Mouse (Mus musculus) small intestine, adult 2 months (tissue): Measurements from ENCODE around the gene Tm4sf20. TPM values are rescaled to one million over a fixed set of nuclear protein-coding genes. Genes with fewer than 3 reads are reported as not detected.

ENCODE experiments used
- H3K27ac ChIP-seq: fragments of 200-500 bp; 2 replicates; pipeline ENCODE4 v1.5.1; 2012; ENCODE audit warnings: low read depth, low read length, control low read depth, inconsistent platforms; ENCODE audit not compliant: insufficient read depth
- H3K27me3 ChIP-seq: fragments of 200-500 bp; 2 replicates; pipeline ENCODE4 v1.6.1; 2012; ENCODE audit warnings: mild to moderate bottlenecking, moderate library complexity, low read length, inconsistent platforms; ENCODE audit not compliant: control insufficient read depth, insufficient read depth
- H3K36me3 ChIP-seq: fragments of 200-500 bp; 2 replicates; pipeline ENCODE4 v1.6.1; 2012; ENCODE audit warnings: mild to moderate bottlenecking, low read length, control low read depth, inconsistent platforms; ENCODE audit not compliant: control insufficient read depth, insufficient read depth
- H3K4me1 ChIP-seq: fragments of 200-500 bp; 2 replicates; pipeline ENCODE4 v1.6.1; 2012; ENCODE audit warnings: low read length, inconsistent platforms, mixed read lengths; ENCODE audit not compliant: control insufficient read depth, insufficient read depth, insufficient read length
- H3K4me3 ChIP-seq: fragments of 200-500 bp; 2 replicates; pipeline ENCODE4 v1.5.1; 2012; ENCODE audit warnings: low read depth, mild to moderate bottlenecking, control low read depth, inconsistent platforms, low read length, moderate library complexity
- CTCF ChIP-seq: fragments of 200-500 bp; IDR thresholded peaks from 2 replicates; pipeline ENCODE4 v1.5.1; 2012; ENCODE audit warnings: low read depth, mild to moderate bottlenecking, control low read depth, inconsistent platforms, low read length, moderate library complexity, mixed read lengths; ENCODE audit not compliant: insufficient replicate concordance, insufficient read length; ENCODE audit errors: extremely low read depth
- POLR2A ChIP-seq: fragments of 200-500 bp; IDR thresholded peaks from 2 replicates; pipeline ENCODE4 v1.6.1; 2012; ENCODE audit warnings: low read depth, mild to moderate bottlenecking, control low read depth, inconsistent platforms, low read length, moderate library complexity
- WGBS: fragments of 180-500 bp; shearing (Covaris S2); methylation state at CpG from one replicate; pipeline ENCODE4 v1.1.7; 2018; 5-methylcytosine and 5-hydroxymethylcytosine counted together
- polyA plus RNA-seq: library from polyadenylated mRNA; depleted of rRNA; stranded (reverse); fragments of >200 nt; gene quantifications from 2 replicates; pipeline ENCODE4 v1.2.3, GENCODE M21; 2012

The Tm4sf20 gene
- polyA plus RNA-seq, 1 experiment = 38.1 TPM

DNA sequence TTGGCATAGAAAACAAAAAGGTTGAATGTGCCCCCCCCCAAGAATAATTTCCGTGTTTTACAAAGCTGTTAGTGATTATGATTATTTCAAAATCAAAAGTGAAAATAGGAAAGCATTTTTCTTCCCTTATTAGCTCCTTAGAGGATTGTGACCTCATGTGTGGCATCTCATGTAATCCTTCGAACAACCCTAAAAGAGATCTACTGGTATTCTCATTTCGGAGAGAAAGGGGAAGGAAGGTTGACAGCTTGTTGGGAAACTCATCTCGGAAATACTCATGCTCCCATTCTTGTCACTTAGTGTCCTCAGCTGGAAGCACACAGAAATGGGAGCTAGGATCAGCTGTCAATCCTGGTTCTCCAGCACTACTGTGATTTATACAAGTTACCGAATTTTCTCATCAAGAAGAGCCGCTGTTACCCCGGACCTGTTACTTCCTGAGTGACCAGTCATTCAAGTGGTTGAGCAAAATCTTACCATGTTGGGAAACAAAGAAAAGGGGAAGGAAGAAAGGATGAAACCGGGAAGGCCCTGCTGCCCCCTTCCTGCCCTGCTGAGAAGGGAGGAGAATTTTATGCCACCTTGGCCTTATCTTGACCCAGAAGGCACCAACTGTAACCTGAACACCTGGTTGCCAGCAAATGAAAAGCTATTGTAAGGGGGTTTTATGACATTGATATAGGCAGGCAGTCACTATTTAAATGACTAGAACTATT lies 6.6 kb downstream of the Tm4sf20 start:
- WGBS = 34% methylated on average over 8 of the region's 8 CpGs

DNA sequence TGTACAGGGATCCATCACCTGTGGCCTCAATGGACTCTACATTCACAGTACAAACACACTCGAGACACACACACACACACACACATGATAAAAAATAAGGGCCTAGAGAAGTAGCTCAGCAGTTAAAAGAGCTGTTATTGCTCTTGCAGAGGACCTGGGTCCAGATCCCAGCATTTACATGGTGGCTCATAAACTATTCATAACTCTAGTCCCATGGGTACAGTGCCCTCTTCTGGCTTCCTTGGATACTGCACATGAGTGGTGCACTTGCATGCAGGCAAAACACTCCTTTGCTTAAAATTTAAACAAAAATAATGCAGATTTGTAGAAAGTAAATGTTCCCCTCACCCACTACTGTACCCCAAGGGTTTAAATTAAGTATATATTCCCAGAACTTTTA lies 8.7 kb downstream of the Tm4sf20 start:
- 70% methylated on average over 1 of the region's 1 CpGs for WGBS
- Histone ChIP-seq H3K4me3 (no peak overlapping the region), H3K27ac (no peak overlapping the region), H3K4me1 (peaks cover 15% of the 10 kb centered on the region; the same call in 1 of the 2 replicates), H3K36me3 (peaks cover 60% of the 10 kb centered on the region), H3K27me3 (no peaks in the 10 kb centered on the region)
- TF ChIP-seq POLR2A = no peak
- no peak for TF ChIP-seq CTCF

More for the DNA sequence above, 6.6 kb downstream of the Tm4sf20 start:
- H3K4me1 ChIP-seq = peaks cover 18% of the 10 kb centered on the region; the same call in 1 of the 2 replicates
- no peak overlapping the region for H3K4me3 ChIP-seq
- no peaks in the 10 kb centered on the region for H3K27me3 ChIP-seq
- TF ChIP-seq POLR2A = no peak
- peaks cover 55% of the 10 kb centered on the region for H3K36me3 ChIP-seq
- H3K27ac ChIP-seq = peak overlapping the region; percentile 70

DNA sequence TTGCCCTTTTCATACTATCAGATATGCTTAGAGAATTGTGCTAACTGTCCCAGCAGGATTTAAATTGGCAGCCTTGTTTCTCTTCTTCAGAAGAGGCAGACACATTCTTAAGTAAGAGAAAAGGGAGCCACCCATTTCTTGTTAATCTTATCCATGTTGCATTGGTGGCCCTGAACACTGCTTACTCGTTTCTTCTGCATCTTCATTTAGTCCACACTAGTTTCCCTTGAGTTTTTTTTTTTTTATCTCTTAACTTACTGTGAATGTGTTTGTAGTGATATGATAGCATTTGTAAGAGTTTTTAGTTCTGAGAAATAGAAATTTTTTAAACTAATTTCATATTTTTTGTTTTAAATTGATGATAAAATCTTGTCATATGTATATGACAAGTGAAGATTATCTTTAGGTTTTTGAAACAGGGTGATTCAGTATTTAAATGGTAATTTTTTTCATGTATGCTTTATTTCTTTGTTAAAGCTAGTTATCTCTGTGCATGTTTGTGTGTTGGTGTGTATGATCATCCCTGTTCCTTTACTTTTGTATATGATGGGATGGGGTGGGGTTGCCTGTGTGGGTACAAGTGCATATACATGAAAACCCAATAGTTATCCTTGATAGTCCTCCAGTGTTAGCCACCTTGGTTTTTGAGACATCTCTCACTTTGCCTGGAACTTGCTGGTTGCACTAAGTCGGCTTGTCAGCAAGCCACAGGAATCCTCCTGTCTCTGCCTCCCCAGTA lies 20.4 kb downstream of the Tm4sf20 start:
- no peaks in the 10 kb centered on the region for H3K4me1 ChIP-seq
- WGBS = 89% methylated on average over 2 of the region's 2 CpGs
- peaks cover 34% of the 10 kb centered on the region for H3K36me3 ChIP-seq
- no peak overlapping the region for H3K4me3 ChIP-seq
- TF ChIP-seq POLR2A = no peak
- TF ChIP-seq CTCF = no peak
- H3K27ac ChIP-seq = no peak overlapping the region
- no peaks in the 10 kb centered on the region for H3K27me3 ChIP-seq

DNA sequence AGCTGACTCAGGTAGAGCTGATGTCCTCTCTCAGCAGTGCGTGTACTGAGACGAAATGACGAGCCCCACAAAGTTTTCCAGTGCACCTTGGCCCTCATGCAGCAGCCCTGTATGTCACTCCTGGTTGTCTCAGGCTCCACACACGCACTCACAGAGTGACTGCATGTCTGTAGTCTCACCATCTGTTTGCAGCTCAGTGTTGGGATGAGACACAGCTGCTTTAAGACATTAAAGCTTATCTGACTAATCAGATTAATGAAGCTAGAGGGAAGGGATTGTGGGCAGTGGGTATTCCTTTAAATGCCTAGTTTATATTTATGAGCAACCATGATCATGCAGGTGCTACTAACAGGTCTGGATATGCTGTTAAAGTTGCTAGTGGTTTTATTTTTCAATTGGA lies 21.9 kb downstream of the Tm4sf20 start:
- 91% methylated on average over 4 of the region's 4 CpGs for WGBS
- no peak overlapping the region for H3K4me3 ChIP-seq
- no peaks in the 10 kb centered on the region for H3K27me3 ChIP-seq
- peaks cover 35% of the 10 kb centered on the region for H3K36me3 ChIP-seq
- no peak for TF ChIP-seq CTCF
- no peak for TF ChIP-seq POLR2A
- H3K27ac ChIP-seq = no peak overlapping the region
- no peaks in the 10 kb centered on the region for H3K4me1 ChIP-seq

DNA sequence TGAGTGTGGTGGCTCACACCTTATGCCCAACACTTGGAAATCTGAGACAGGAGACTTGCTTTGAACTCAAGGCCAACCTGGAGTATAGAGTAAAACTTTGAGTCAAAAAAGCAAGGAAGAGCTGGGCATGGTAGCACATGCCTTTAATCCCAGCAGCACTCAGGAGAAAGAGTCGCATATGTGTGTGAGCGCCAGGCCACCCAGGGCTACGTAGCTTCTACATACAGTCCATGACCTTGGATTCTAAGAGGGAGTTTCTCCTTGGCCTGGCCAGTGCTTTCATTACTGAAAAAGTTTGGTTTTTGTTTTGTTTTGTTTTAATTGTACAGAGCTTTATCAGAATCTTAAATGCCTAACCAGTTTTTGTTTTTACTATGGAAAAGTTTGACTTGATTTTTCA lies 24.3 kb downstream of the Tm4sf20 start:
- Histone ChIP-seq H3K27me3 (no peaks in the 10 kb centered on the region), H3K27ac (no peak overlapping the region), H3K4me3 (no peak overlapping the region), H3K36me3 (peaks cover 37% of the 10 kb centered on the region), H3K4me1 (no peaks in the 10 kb centered on the region)
- 93% methylated on average over 3 of the region's 3 CpGs for WGBS
- TF ChIP-seq POLR2A (no peak), CTCF (no peak)

DNA sequence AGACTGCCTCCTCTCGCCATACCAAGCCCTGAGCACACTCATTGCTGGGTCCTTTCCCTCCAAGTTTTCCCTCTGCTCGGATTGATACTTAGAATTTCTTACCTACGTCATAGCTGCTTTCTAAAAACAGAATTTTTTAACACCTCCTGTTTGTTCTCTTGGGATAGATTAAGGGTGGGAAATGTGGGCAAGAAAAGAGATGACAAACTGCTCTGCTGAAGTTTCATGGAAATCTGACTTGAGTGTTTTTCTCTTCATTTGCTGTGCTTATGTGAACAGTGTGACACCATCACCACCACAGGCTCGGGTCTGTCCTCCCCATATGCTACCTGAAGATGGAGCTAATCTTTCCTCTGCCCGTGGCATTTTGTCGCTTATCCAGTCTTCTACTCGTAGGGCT lies 26.7 kb downstream of the Tm4sf20 start:
- Histone ChIP-seq H3K4me1 (no peaks in the 10 kb centered on the region), H3K36me3 (peaks cover 36% of the 10 kb centered on the region), H3K27me3 (no peaks in the 10 kb centered on the region), H3K27ac (no peak overlapping the region), H3K4me3 (no peak overlapping the region)
- no peak for TF ChIP-seq CTCF
- no peak for TF ChIP-seq POLR2A
- 84% methylated on average over 7 of the region's 7 CpGs for WGBS

DNA sequence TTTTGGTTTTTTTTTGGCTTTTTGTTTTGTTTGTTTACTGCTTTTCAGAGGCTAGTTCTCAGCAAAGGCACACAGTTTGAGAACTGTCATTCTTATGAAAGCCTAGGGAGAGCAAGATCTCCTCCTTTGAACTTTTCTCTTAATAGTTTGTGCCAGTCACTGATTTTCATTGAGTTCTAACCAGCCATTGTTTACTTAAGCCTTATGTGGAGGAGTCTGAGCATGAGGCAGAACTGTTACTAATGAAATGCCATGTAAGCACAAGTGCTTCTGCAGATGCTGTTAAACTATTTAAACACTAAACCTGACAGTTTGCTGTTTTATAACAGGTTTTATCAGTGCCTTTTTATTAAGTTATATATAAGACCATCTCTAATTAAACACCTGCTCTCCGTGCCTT lies 30.2 kb downstream of the Tm4sf20 start:
- 47% methylated on average over 1 of the region's 1 CpGs for WGBS
- TF ChIP-seq POLR2A (no peak), CTCF (no peak)
- peaks cover 47% of the 10 kb centered on the region for H3K36me3 ChIP-seq

More for the DNA sequence above, 30.2 kb downstream of the Tm4sf20 start:
- Histone ChIP-seq H3K27me3 (no peaks in the 10 kb centered on the region), H3K27ac (no peak overlapping the region), H3K4me1 (no peaks in the 10 kb centered on the region), H3K4me3 (no peak overlapping the region)
